Mouse (Mus musculus) CH12F3 (cell line): ENCODE measurements around the gene Tead3.

ENCODE experiments used
- in situ Hi-C: fragments of 300-500 bp; cut with MboI; formaldehyde crosslinking; loops from 2 replicates; pipeline ENCODE4 v1.14.3; 2020; ENCODE audit warnings: low sequenced_read_pairs

Gene Tead3

DNA sequence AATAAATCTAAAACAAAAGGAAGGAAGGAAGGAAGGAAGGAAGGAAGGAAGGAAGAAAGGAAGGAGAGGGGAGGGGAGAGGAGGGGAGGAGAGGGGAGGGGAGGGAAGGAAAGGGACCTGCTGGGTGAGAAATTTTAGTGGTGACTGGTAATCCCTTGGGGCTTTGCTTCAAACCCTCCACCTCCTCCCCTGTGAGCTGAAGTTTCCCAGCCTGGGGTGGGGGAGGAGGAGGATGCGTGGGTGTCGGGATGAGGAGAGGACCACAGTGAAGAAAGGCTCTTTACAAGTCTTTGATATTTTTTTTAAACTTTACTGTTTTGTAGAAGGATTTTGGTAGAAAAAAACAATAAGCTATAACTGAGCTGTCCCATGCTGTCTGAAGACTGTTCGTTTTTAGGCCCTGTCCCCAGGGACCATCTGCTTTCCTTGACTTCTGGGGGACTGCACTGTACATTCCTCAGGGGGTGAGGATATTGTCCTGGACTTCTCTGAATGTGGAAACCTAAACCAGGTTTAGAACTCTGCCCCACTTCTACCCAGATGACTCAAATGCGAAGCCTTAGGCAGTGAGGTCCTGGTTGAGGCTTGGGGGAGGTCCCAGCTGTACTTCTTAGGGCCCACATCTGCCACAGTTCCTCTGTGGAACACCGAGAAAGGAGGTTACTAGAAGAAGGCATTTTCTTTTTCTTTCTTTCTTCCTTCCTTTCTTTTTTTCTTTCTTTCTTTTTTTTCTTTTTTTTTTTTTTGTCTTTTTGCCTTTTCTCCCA, 39.1 kb downstream of the Tead3 start:
- in situ Hi-C loops, result no loop called here

- in situ Hi-C loops, result no loop called here
Measured at GRCm38 (mm10) chr17:28310831-28311230, 39.8 kb downstream of the Tead3 start.

GRCm38 (mm10) chr17:28308297-28309195, 42.1 kb downstream of the Tead3 start:
- in situ Hi-C loops, result loop anchor here (10.0 kb wide), 1 partner anchor 64 kb away; no protein-coding TSS in a partner anchor

- in situ Hi-C loops, result loop anchor here (10.0 kb wide), 1 partner anchor 60 kb away; no protein-coding TSS in a partner anchor
Measured at GRCm38 (mm10) chr17:28305172-28305571, 45.4 kb downstream of the Tead3 start.

- in situ Hi-C loops, result loop anchor here (10.0 kb wide), 1 partner anchor 56 kb away; no protein-coding TSS in a partner anchor
Measured at GRCm38 (mm10) chr17:28300850-28301249, 49.8 kb downstream of the Tead3 start.

- in situ Hi-C loops, result loop anchor here (10.0 kb wide), 1 partner anchor 56 kb away; no protein-coding TSS in a partner anchor
Measured at GRCm38 (mm10) chr17:28300323-28300722, 50.3 kb downstream of the Tead3 start.

DNA sequence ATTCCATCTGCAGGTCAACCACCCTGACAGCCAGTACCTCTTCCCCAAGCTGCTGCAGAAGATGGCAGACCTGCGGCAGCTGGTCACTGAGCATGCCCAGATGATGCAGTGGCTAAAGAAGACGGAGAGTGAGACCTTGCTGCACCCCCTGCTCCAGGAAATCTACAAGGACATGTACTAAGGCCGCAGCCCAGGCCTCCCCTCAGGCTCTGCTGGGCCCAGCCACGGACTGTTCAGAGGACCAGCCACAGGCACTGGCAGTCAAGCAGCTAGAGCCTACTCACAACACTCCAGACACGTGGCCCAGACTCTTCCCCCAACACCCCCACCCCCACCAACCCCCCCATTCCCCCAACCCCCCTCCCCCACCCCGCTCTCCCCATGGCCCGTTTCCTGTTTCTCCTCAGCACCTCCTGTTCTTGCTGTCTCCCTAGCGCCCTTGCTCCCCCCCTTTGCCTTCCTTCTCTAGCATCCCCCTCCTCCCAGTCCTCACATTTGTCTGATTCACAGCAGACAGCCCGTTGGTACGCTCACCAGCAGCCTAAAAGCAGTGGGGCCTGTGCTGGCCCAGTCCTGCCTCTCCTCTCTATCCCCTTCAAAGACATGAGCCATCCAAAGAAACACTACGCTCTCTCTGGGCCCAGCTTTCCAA, 50.8 kb downstream of the Tead3 start:
- in situ Hi-C loops, result loop anchor here (10.0 kb wide), 1 partner anchor 55 kb away; no protein-coding TSS in a partner anchor

DNA sequence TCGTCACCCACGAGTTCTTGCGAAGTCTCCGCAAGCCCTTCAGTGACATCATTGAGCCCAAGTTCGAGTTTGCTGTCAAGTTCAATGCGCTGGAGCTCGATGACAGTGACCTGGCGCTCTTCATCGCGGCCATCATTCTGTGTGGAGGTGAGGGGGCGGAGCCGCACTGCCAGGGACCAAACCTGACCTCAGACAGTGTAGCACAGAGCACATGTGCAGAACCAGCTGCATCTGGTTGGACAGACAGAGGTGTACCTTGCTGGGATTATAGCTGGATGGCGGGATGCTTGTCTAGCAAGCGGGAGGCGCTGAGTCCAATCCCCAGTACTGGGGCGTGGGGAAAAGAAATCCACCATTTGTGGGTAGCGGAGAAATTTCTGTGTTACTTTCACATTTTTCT, 51.7 kb downstream of the Tead3 start:
- in situ Hi-C loops, result no loop called here

DNA sequence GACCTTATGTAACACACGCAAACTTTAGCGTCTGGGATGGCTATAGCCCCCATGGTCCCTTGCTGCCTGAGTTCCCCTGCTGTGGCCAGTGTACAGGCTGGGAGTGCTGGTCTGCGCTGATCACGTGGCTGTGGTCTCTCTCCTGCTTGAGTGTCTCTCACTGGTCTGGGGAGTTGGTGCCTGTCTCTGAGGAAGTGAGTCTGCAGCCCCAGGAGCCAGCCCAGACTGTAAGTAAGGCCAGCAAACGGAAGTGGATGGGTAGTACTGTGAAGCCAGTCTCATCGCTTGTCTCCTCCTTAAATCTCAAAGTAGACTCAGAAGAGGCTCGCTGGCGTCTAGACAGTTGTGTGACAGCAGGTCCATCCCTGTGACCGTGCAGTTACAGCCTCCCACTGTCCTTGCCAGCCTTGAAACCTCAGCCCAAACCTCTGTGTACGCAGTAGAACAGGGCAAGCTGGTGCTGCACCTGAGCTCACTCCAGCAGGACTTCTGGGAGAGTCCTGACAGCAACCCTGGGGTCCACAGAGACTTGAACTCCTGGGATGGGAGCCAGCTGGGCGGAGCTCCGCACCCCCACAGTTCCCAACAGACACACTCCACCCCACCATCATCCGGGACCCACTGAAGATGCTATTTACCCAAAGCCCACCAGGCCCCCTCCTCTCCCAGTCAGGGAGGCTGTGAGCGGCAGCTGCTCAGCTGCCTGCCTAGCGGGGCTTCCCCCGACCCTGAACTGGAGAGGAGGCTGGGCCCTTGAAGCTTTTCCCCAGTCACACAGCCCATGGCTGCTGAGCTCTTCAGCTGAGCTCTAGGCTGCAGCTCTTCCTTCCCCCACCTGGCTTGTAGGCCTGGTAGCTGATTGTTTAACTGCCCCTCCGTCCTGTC, 55.9 kb downstream of the Tead3 start:
- in situ Hi-C loops, result no loop called here

DNA sequence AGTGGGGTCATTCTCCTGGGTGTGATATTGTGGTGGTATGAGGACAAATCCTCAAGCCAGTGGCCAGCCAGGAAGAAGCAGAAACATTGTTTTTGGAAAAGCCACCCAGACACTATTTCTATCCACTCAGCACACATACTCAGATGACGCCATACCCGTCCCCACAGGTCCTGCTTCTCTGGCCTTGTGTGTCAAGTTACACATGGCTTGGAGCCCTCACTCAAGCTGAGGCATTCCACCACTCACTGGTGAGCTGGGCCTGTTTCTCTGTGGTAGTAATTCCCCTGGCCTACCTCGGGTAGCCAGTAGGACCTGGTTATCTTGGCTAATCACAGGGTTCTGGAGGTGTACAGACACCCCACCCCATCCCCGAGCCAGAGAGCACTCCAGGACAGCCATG, 56.9 kb downstream of the Tead3 start:
- in situ Hi-C loops, result no loop called here

- in situ Hi-C loops, result no loop called here
Measured at GRCm38 (mm10) chr17:28291346-28291745, 59.3 kb downstream of the Tead3 start.

GRCm38 (mm10) chr17:28290671-28291070, 59.9 kb downstream of the Tead3 start:
- in situ Hi-C loops, result no loop called here

- in situ Hi-C loops, result no loop called here
Measured at GRCm38 (mm10) chr17:28290262-28290661, 60.4 kb downstream of the Tead3 start.

- in situ Hi-C loops, result no loop called here
Measured at GRCm38 (mm10) chr17:28287980-28288379, 62.6 kb downstream of the Tead3 start.

GRCm38 (mm10) chr17:28287578-28287977, 63.0 kb downstream of the Tead3 start:
- in situ Hi-C loops, result no loop called here

GRCm38 (mm10) chr17:28286964-28287363, 63.7 kb downstream of the Tead3 start:
- in situ Hi-C loops, result no loop called here

DNA sequence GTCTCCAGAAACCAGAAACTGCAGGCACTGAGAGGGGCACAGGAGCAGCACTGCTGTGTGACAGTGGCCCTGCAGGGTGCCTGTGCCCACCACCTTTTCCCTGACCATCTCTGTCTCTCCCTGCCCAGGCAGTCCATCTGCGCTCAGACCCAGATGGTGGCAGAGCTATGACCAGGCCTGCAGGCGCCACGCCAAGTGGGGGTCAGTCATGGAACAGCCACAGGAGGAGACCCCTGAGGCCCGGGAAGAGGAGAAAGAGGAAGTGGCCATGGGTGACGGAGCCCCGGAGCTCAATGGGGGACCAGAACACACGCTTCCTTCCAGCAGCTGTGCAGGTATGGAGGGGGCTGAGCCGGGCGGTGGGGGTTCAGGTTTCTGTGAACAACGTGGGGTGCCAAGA, 64.5 kb downstream of the Tead3 start:
- in situ Hi-C loops, result no loop called here

DNA sequence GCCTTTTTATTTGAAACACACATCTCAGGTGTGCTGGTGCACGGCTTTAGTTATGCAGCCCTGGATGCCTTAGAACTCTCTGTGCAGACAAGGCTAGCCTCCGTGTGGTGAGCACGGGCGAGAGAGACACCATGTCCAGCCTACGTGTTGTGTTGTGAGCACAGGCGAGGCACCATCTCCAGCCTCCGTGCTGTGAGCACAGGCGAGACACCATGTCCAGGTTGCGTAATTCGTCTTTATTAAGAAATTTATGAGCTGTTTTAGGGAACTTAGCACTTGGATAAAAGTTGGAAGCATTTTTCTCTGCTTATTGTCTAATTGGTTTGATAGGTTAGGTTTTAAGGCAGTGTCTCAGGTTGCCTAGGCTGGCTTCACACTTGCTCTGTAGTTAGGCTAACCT, 67.4 kb downstream of the Tead3 start:
- in situ Hi-C loops, result no loop called here

DNA sequence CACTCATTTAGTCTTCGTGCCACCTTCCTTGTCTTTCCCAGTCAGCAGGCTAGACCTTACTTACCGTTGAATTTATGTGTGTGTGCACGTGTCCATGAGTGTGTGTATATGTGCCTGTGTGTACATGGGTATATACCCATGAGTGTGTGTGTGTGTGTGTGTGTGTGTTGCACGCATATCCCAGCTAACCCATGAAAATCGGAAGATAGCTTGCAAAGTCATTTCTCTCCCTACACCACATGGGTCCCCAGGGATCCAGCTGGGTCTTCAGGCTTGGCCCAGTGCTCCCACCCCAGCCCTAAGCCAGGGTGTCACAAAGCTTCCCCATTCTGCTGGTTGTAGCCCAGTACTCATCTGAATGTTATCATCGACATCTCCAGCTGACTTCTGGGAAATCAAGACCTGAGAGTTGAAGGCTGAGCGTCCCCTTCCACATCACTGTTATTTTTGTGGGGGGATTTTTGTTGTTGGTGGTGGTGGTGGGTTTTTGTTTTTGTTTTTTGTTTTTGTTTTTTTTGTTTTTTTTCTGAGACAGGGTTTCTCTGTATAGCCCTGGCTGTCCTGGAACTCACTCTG, 68.7 kb downstream of the Tead3 start:
- in situ Hi-C loops, result no loop called here
